13 mouse cellular contexts compared by ENCODE assay signal in genomic region chr7:82772481-82772880, GRCm38 (mm10).
DNase-seq lines count a peak whose midpoint lies in the region; ATAC-seq lines count a peak whose summit lies in the region.
"Had no signal": no experiment of that assay in that cellular context is flagged by ENCODE, and none has a peak within 500 bp of the region (broad histone marks: within the 10 kb centered on the region; RNA-seq: fewer than 3 reads in every experiment).

No protein-coding gene starts in this region.

- H3K4me2 ChIP-seq in hindbrain, embryonic 12.5 days (replicated peaks) = no peak overlapping the region
- no peak overlapping the region for H3K4me2 ChIP-seq in hindbrain, embryonic 11.5 days (replicated peaks; ENCODE audit: low read depth, low read length)
- no peak overlapping the region for H3K4me2 ChIP-seq in neural tube, embryonic 14.5 days (ENCODE audit: low read depth, low read length)
- H3K4me2 ChIP-seq in neural tube, embryonic 15.5 days = no peak overlapping the region
- H3K4me2 ChIP-seq: hindbrain, embryonic 15.5 days had no signal

- H3K9ac ChIP-seq in hindbrain, embryonic 12.5 days = no peak overlapping the region
- no peak overlapping the region for H3K9ac ChIP-seq in hindbrain, embryonic 11.5 days (ENCODE audit: low read depth, low read length)
- no peak overlapping the region for H3K9ac ChIP-seq in neural tube, embryonic 14.5 days (replicated peaks; ENCODE audit: low read depth, low read length)
- no peak overlapping the region for H3K9ac ChIP-seq in neural tube, embryonic 15.5 days (replicated peaks)
- H3K9ac ChIP-seq: hindbrain, embryonic 15.5 days had no signal

- H3K4me1 ChIP-seq in hindbrain, embryonic 12.5 days = peaks cover 18% of the 10 kb centered on the region
- H3K4me1 ChIP-seq in hindbrain, embryonic 11.5 days (replicated peaks; ENCODE audit: control insufficient read depth, insufficient read depth, low read length) = no peaks in the 10 kb centered on the region; the same call in 1 of the 2 replicates
- H3K4me1 ChIP-seq in neural tube, embryonic 14.5 days (ENCODE audit: control insufficient read depth, insufficient read depth, low read length) = peaks cover 19% of the 10 kb centered on the region; the same call in 1 of the 2 replicates
- H3K4me1 ChIP-seq in neural tube, embryonic 15.5 days = peaks cover 22% of the 10 kb centered on the region

- peak; percentile 22 to 46 for DNase-seq in cerebellum, postnatal 14 days
- no peak for DNase-seq in cerebellum, adult 9-10 months
- no peak for DNase-seq in hindbrain, embryonic 11.5 days (ENCODE audit: low spot score)
- peak; percentile 47 for DNase-seq in retina, postnatal 1 day
- DNase-seq in MN1 (ENCODE audit: low spot score) = no peak
- DNase-seq: adrenal gland, adult 8-10 months; cerebellum, adult 18-20 months had no signal

- H3K36me3 ChIP-seq in hindbrain, embryonic 12.5 days = no peaks in the 10 kb centered on the region
- no peaks in the 10 kb centered on the region for H3K36me3 ChIP-seq in hindbrain, embryonic 11.5 days (ENCODE audit: control insufficient read depth, insufficient read depth, low read length)
- H3K36me3 ChIP-seq in neural tube, embryonic 14.5 days (ENCODE audit: control insufficient read depth, insufficient read depth, low read length) = no peaks in the 10 kb centered on the region
- no peaks in the 10 kb centered on the region for H3K36me3 ChIP-seq in neural tube, embryonic 15.5 days
- H3K36me3 ChIP-seq: hindbrain, embryonic 15.5 days had no signal

- 54% methylated on average over 14 of the region's 14 CpGs for WGBS in hindbrain, embryonic 12.5 days
- WGBS in hindbrain, embryonic 11.5 days = 75% methylated on average over 14 of the region's 14 CpGs
- 53% methylated on average over 14 of the region's 14 CpGs for WGBS in neural tube, embryonic 14.5 days
- 44% methylated on average over 14 of the region's 14 CpGs for WGBS in neural tube, embryonic 15.5 days

- H3K27me3 ChIP-seq in hindbrain, embryonic 12.5 days = no peaks in the 10 kb centered on the region
- H3K27me3 ChIP-seq in hindbrain, embryonic 11.5 days (ENCODE audit: control insufficient read depth, insufficient read depth, low read length) = no peaks in the 10 kb centered on the region
- H3K27me3 ChIP-seq in neural tube, embryonic 14.5 days (ENCODE audit: control insufficient read depth, insufficient read depth, low read length) = no peaks in the 10 kb centered on the region
- no peaks in the 10 kb centered on the region for H3K27me3 ChIP-seq in neural tube, embryonic 15.5 days (replicated peaks)
- H3K27me3 ChIP-seq: hindbrain, embryonic 15.5 days had no signal

- H3K9me3 ChIP-seq in hindbrain, embryonic 12.5 days (replicated peaks) = no peaks in the 10 kb centered on the region
- no peaks in the 10 kb centered on the region for H3K9me3 ChIP-seq in hindbrain, embryonic 11.5 days (ENCODE audit: control insufficient read depth, low read length)
- no peaks in the 10 kb centered on the region for H3K9me3 ChIP-seq in neural tube, embryonic 14.5 days (ENCODE audit: control insufficient read depth, low read length)
- no peaks in the 10 kb centered on the region for H3K9me3 ChIP-seq in neural tube, embryonic 15.5 days (replicated peaks)
- H3K9me3 ChIP-seq: hindbrain, embryonic 15.5 days had no signal

- peak overlapping the region; percentile 45; the same call in 1 of the 2 replicates for H3K27ac ChIP-seq in hindbrain, embryonic 12.5 days
- no peak overlapping the region for H3K27ac ChIP-seq in hindbrain, embryonic 11.5 days (ENCODE audit: low read depth, low read length)
- no peak overlapping the region for H3K27ac ChIP-seq in neural tube, embryonic 14.5 days (ENCODE audit: low read depth, low read length)
- H3K27ac ChIP-seq in neural tube, embryonic 15.5 days (replicated peaks) = no peak overlapping the region
- H3K27ac ChIP-seq: hindbrain, embryonic 15.5 days had no signal

- no peak overlapping the region for H3K4me3 ChIP-seq in hindbrain, embryonic 12.5 days
- H3K4me3 ChIP-seq in hindbrain, embryonic 11.5 days (ENCODE audit: low read depth, low read length) = no peak overlapping the region
- no peak overlapping the region for H3K4me3 ChIP-seq in neural tube, embryonic 14.5 days (ENCODE audit: low read depth, low read length)
- H3K4me3 ChIP-seq in neural tube, embryonic 15.5 days (replicated peaks) = no peak overlapping the region
- H3K4me3 ChIP-seq: hindbrain, embryonic 15.5 days; myocyte had no signal

- ATAC-seq in hindbrain, embryonic 12.5 days (ENCODE audit: low FRiP score) = no peak
- no peak for ATAC-seq in hindbrain, embryonic 11.5 days (ENCODE audit: low FRiP score)
- ATAC-seq in neural tube, embryonic 14.5 days (ENCODE audit: low read depth) = peak; percentile 64; the same call in 1 of the 2 replicates
- ATAC-seq in neural tube, embryonic 15.5 days (ENCODE audit: low FRiP score) = no peak
- ATAC-seq: lung, postnatal 0 days had no signal

Comparison
In these comparisons a context has a peak if more than half of its experiments do, and no peak if none do; other contexts are left out.
1. DNase-seq: peak in cerebellum, postnatal 14 days (2 of 2) and retina, postnatal 1 day (single experiment); none in cerebellum, adult 9-10 months (single experiment), hindbrain, embryonic 11.5 days (single experiment) and MN1 (single experiment).